Mouse (Mus musculus): ENCODE data around the gene Tnni2. TPM values are rescaled to one million over a fixed set of nuclear protein-coding genes. Genes with fewer than 3 reads are reported as not detected.

The Tnni2 gene
- total and polyA plus RNA-seq, 2 experiments from 2014 or later = 8.9 TPM; not detected in 1

- peaks cover 11% of the 10 kb centered on the region for H3K4me1 ChIP-seq (ENCODE audit: control insufficient read depth, insufficient read depth)
- no peak overlapping the region for H3K27ac ChIP-seq (ENCODE audit: low read depth)
- no peaks in the 10 kb centered on the region for H3K27me3 ChIP-seq (ENCODE audit: control insufficient read depth, insufficient read depth, low read length)
- no peak overlapping the region for H3K4me2 ChIP-seq (ENCODE audit: low read depth, low read length)
- H3K9me3 ChIP-seq (replicated peaks; ENCODE audit: control insufficient read depth, low read length) = no peaks in the 10 kb centered on the region
- no peak overlapping the region for H3K9ac ChIP-seq (replicated peaks; ENCODE audit: low read depth, low read length)
- no peak overlapping the region for H3K4me3 ChIP-seq (ENCODE audit: low read depth, low read length)
- no peak for ATAC-seq (ENCODE audit: insufficient read depth, low read depth)
- no peaks in the 10 kb centered on the region for H3K36me3 ChIP-seq (replicated peaks; ENCODE audit: control insufficient read depth, insufficient read depth, low read length)
- DNase-seq (ENCODE audit: low spot score) = no peak
- WGBS = 75% methylated on average over 5 of the region's 5 CpGs
- TF ChIP-seq CTCF (IDR thresholded peaks at IDR 0.05; ENCODE audit: low read depth) (peak; percentile 24; the same call in 1 of the 2 replicates), EP300 (IDR thresholded peaks at IDR 0.05; ENCODE audit: low read depth) (no peak)
Observed at GRCm38 (mm10) chr7:142437324-142437723, 4.3 kb upstream of the Tnni2 start.

- H3K4me1 ChIP-seq (ENCODE audit: control insufficient read depth, insufficient read depth) = peaks cover 12% of the 10 kb centered on the region
- H3K27ac ChIP-seq (ENCODE audit: low read depth) = no peak overlapping the region
- H3K4me2 ChIP-seq (ENCODE audit: low read depth, low read length) = no peak overlapping the region
- ATAC-seq (ENCODE audit: insufficient read depth, low read depth) (no peak), DNase-seq (ENCODE audit: low spot score) (no peak)
- no peak overlapping the region for H3K9ac ChIP-seq (replicated peaks; ENCODE audit: low read depth, low read length)
- H3K36me3 ChIP-seq (replicated peaks; ENCODE audit: control insufficient read depth, insufficient read depth, low read length) = no peaks in the 10 kb centered on the region
- WGBS = 85% methylated on average over 14 of the region's 14 CpGs
- H3K4me3 ChIP-seq (ENCODE audit: low read depth, low read length) = no peak overlapping the region
- no peaks in the 10 kb centered on the region for H3K9me3 ChIP-seq (replicated peaks; ENCODE audit: control insufficient read depth, low read length)
- TF ChIP-seq CTCF (IDR thresholded peaks at IDR 0.05; ENCODE audit: low read depth) (no peak), EP300 (IDR thresholded peaks at IDR 0.05; ENCODE audit: low read depth) (no peak)
- no peaks in the 10 kb centered on the region for H3K27me3 ChIP-seq (ENCODE audit: control insufficient read depth, insufficient read depth, low read length)
Observed at GRCm38 (mm10) chr7:142439966-142440365, 1.6 kb upstream of the Tnni2 start.

- WGBS = 45% methylated on average over 5 of the region's 5 CpGs
- H3K27ac ChIP-seq (ENCODE audit: low read depth) = peak overlapping the region; percentile 1; the same call in 1 of the 2 replicates
- H3K4me2 ChIP-seq (ENCODE audit: low read depth, low read length) = no peak overlapping the region
- no peak overlapping the region for H3K4me3 ChIP-seq (ENCODE audit: low read depth, low read length)
- H3K9ac ChIP-seq (replicated peaks; ENCODE audit: low read depth, low read length) = no peak overlapping the region
- DNase-seq (ENCODE audit: low spot score) = peak; percentile 85
- peak; percentile 80 for ATAC-seq (ENCODE audit: insufficient read depth, low read depth)
- H3K27me3 ChIP-seq (ENCODE audit: control insufficient read depth, insufficient read depth, low read length) = no peaks in the 10 kb centered on the region
- H3K9me3 ChIP-seq (replicated peaks; ENCODE audit: control insufficient read depth, low read length) = no peaks in the 10 kb centered on the region
- peaks cover 12% of the 10 kb centered on the region for H3K4me1 ChIP-seq (ENCODE audit: control insufficient read depth, insufficient read depth)
- H3K36me3 ChIP-seq (replicated peaks; ENCODE audit: control insufficient read depth, insufficient read depth, low read length) = no peaks in the 10 kb centered on the region
- TF ChIP-seq EP300 (IDR thresholded peaks at IDR 0.05; ENCODE audit: low read depth) (no peak), CTCF (IDR thresholded peaks at IDR 0.05; ENCODE audit: low read depth) (peak; percentile 90)
Observed at GRCm38 (mm10) chr7:142440657-142441114, 922 bp upstream of the Tnni2 start.

- no peak for ATAC-seq (ENCODE audit: insufficient read depth, low read depth)
- TF ChIP-seq EP300 (IDR thresholded peaks at IDR 0.05; ENCODE audit: low read depth) (no peak), CTCF (IDR thresholded peaks at IDR 0.05; ENCODE audit: low read depth) (no peak)
- H3K9ac ChIP-seq (replicated peaks; ENCODE audit: low read depth, low read length) = peak overlapping the region; percentile 17; the same call in 1 of the 2 replicates
- no peak overlapping the region for H3K4me3 ChIP-seq (ENCODE audit: low read depth, low read length)
- no peaks in the 10 kb centered on the region for H3K27me3 ChIP-seq (ENCODE audit: control insufficient read depth, insufficient read depth, low read length)
- DNase-seq (ENCODE audit: low spot score) = no peak
- no peaks in the 10 kb centered on the region for H3K9me3 ChIP-seq (replicated peaks; ENCODE audit: control insufficient read depth, low read length)
- peak overlapping the region; percentile 16; the same call in 1 of the 2 replicates for H3K27ac ChIP-seq (ENCODE audit: low read depth)
- no peaks in the 10 kb centered on the region for H3K36me3 ChIP-seq (replicated peaks; ENCODE audit: control insufficient read depth, insufficient read depth, low read length)
- peak overlapping the region; percentile 7; the same call in 1 of the 2 replicates for H3K4me2 ChIP-seq (ENCODE audit: low read depth, low read length)
- peaks cover 12% of the 10 kb centered on the region for H3K4me1 ChIP-seq (ENCODE audit: control insufficient read depth, insufficient read depth)
- 56% methylated on average over 9 of the region's 9 CpGs for WGBS
Observed at GRCm38 (mm10) chr7:142442081-142442907, 686 bp downstream of the Tnni2 start.

GRCm38 (mm10) chr7:142442908-142443420 is 1.4 kb downstream of the Tnni2 start:
- Histone ChIP-seq H3K4me3 (ENCODE audit: low read depth, low read length) (no peak overlapping the region), H3K4me1 (ENCODE audit: control insufficient read depth, insufficient read depth) (peaks cover 12% of the 10 kb centered on the region), H3K9ac (replicated peaks; ENCODE audit: low read depth, low read length) (no peak overlapping the region), H3K27me3 (ENCODE audit: control insufficient read depth, insufficient read depth, low read length) (no peaks in the 10 kb centered on the region), H3K27ac (ENCODE audit: low read depth) (0 out of 2 replicates have a peak overlapping the region, but pooled peaks have one; percentile 16), H3K36me3 (replicated peaks; ENCODE audit: control insufficient read depth, insufficient read depth, low read length) (no peaks in the 10 kb centered on the region), H3K9me3 (replicated peaks; ENCODE audit: control insufficient read depth, low read length) (no peaks in the 10 kb centered on the region), H3K4me2 (ENCODE audit: low read depth, low read length) (no peak overlapping the region)
- ATAC-seq (ENCODE audit: insufficient read depth, low read depth) (no peak), DNase-seq (ENCODE audit: low spot score) (no peak)
- WGBS = 93% methylated on average over 7 of the region's 7 CpGs
- TF ChIP-seq EP300 (IDR thresholded peaks at IDR 0.05; ENCODE audit: low read depth) (no peak), CTCF (IDR thresholded peaks at IDR 0.05; ENCODE audit: low read depth) (no peak)

All from heart, postnatal 0 days (tissue).